Mouse (Mus musculus): ENCODE measurements around the gene Lrpap1. TPM values are rescaled to one million over a fixed set of nuclear protein-coding genes. Genes with fewer than 3 reads are reported as not detected.

Gene Lrpap1
- total RNA-seq (2022): 100 to 1,000 TPM; 126 to 154 (median 145) TPM

- DNase-seq (ENCODE audit: low spot score in 2 of 2): peak; percentile 81 to 82
Measured at GRCm38 (mm10) chr5:35104960-35105921, at the start of gene Lrpap1. Gene Lrpap1, minus strand, starts transcription at chr5:35105766.

- no peak for DNase-seq (ENCODE audit: low spot score in 2 of 2)
Measured at GRCm38 (mm10) chr5:35149939-35150338, 44.4 kb upstream of the Lrpap1 start.

DNA sequence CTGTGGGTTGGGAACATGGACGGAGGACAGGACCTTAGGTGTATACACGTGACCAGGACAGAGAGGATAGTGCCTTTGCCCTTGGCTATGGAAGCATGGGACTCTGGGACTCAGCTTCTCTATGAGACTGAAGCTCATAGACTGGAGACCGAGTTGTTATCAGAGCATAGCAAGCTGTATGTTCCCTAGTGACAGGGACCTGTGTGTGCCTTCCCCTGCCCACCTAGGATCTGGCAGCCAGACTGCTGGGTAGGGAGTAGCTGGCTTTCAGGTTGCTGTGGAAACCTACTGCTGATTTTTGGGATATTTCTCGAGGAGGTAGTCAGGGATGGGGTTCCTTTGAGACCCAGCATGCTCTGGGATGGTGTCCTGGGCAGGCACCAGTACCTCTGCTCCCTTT is 44.0 kb upstream of the Lrpap1 start:
- DNase-seq (ENCODE audit: low spot score in 2 of 2): no peak

GRCm38 (mm10) chr5:35147963-35148767 is 42.6 kb upstream of the Lrpap1 start:
- DNase-seq (ENCODE audit: low spot score in 2 of 2): no peak

- no peak for DNase-seq (ENCODE audit: low spot score in 2 of 2)
Measured at GRCm38 (mm10) chr5:35147155-35147962, 41.8 kb upstream of the Lrpap1 start.

- DNase-seq (ENCODE audit: low spot score in 2 of 2): no peak
Measured at GRCm38 (mm10) chr5:35146747-35147146, 41.2 kb upstream of the Lrpap1 start.

GRCm38 (mm10) chr5:35144716-35145115 is 39.1 kb upstream of the Lrpap1 start:
- DNase-seq (ENCODE audit: low spot score in 2 of 2): no peak

DNA sequence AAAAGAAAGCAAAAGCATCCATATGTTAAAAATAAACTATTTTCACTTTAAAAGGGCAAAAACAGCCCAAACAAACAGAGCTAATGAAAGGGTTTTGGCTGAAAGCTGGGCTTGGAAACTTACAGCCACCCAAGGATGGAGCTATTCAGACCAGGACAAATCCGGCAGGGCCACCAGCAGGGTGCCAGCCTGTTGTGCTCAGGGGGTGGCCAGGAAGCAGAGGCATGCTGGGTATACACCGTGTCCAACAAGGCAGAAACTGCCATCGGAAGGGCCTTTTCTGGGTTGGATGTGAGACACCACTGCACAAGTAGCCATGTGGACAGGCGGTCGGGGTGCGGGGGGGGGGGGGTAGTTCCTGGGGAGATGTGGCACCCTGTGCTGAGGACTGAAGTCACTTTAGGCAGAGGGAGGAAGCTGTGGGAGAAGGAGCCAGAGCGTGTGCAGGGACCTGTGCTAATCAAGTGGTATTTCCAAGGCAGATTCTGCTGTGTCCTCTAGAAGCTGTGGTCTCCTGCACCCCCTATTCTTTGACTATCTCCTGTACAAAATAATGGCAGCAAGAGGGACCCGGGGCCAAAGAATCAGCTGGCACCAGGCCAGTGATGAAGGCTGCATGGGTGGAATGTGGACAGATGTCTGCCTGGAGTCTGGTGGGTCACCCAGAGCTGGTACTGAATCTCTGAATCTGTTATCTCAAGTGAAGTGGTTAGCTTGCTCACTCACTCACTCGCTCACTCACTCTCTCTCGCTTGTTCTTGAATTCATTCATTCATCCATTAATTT is 38.1 kb upstream of the Lrpap1 start:
- no peak for DNase-seq (ENCODE audit: low spot score in 2 of 2)

- DNase-seq (ENCODE audit: low spot score in 2 of 2): no peak
Measured at GRCm38 (mm10) chr5:35142910-35143309, 37.3 kb upstream of the Lrpap1 start.

GRCm38 (mm10) chr5:35141316-35141715 is 35.8 kb upstream of the Lrpap1 start:
- DNase-seq (ENCODE audit: low spot score in 2 of 2): peak; percentile 71 to 77

DNA sequence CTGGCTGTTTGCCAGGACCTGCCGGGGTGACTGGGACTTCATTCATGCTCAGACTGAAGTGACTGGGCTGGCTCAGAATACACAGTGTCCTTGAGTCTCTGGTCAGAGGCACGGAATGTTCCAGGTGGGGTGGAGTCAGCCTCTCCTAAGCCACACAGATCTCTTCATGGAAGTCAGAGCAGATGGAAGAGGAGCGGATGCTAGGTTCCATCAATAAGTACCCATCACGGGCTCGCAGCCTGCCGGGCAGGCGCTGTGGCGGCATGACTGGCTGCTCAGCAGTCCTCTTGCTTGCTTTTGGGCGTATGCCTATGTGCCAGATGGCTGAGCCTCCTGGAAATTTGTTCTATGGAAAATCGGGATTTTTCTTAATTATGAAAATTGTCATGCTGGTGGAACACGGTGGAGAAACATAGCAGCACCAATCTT is 32.6 kb upstream of the Lrpap1 start:
- peak; percentile 83 to 92 for DNase-seq (ENCODE audit: low spot score in 2 of 2)

- peak; percentile 94 to 97 for DNase-seq (ENCODE audit: low spot score in 2 of 2)
Measured at GRCm38 (mm10) chr5:35137510-35138182, 32.1 kb upstream of the Lrpap1 start.

- DNase-seq (ENCODE audit: low spot score in 2 of 2): no peak
Measured at GRCm38 (mm10) chr5:35135903-35136302, 30.3 kb upstream of the Lrpap1 start.

DNA sequence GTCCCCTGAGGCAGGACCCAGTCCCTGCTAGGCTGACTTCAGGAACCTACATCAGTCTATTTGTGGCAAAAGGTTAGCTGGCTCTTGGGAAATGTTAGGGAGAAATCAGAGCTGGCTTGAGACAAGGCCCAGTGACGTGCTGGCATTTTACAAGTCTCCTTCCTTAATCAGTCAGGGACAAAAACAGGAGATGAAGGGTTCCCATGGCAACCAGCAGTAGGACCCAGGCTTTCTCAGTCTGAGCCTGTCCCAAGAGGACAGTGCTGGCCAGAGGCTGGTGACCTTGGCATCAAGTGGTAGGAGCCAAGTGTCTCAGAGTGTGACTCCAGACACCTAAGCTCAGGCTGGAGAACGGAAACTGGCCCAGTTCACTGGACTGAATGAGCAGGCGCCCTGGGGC is 28.7 kb upstream of the Lrpap1 start:
- DNase-seq (ENCODE audit: low spot score in 2 of 2): no peak

GRCm38 (mm10) chr5:35133468-35133867 is 27.9 kb upstream of the Lrpap1 start:
- no peak for DNase-seq (ENCODE audit: low spot score in 2 of 2)

GRCm38 (mm10) chr5:35132278-35132980 is 26.9 kb upstream of the Lrpap1 start:
- DNase-seq (ENCODE audit: low spot score in 2 of 2): no peak

DNA sequence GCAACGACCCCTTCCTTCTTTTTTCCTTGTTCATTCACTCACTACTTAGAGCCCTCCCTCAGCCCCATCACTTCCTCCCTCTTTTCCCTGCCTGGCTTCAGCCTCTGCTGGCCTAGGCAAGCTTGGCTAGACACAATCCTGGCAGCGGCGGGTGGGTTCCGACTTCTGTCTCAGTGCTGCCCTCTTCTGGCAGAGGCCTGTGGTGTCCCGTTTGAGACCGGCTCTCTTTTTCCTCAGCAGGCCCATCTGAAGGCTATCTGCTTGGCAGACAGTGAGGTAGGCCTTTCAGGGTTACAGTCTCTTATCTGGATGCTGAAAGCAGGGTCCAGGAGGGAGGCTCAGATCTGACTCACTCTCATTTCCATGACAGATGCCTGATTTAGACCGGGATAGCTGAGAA is 26.2 kb upstream of the Lrpap1 start:
- peak; percentile 78 to 90 for DNase-seq (ENCODE audit: low spot score in 2 of 2)

DNA sequence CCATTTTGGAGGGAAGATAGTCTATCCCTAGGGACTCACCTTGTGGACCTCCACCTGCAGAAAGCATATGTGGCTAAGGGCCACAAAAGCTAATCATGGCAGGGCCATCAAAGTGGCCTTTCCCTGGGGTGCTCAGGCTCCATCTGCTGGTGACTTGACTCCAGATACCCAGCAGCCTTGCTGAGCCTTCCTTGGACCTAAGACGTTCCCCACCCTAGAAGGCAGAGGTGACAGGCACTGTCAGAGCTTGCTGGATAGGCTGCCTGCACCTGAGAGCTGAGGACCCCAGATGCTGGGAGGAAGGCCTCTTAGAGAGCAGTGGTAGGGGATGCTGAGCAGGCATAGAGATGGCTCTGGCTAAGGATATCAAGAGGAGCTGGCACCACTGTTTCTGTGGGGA is 25.7 kb upstream of the Lrpap1 start:
- no peak for DNase-seq (ENCODE audit: low spot score in 2 of 2)

DNA sequence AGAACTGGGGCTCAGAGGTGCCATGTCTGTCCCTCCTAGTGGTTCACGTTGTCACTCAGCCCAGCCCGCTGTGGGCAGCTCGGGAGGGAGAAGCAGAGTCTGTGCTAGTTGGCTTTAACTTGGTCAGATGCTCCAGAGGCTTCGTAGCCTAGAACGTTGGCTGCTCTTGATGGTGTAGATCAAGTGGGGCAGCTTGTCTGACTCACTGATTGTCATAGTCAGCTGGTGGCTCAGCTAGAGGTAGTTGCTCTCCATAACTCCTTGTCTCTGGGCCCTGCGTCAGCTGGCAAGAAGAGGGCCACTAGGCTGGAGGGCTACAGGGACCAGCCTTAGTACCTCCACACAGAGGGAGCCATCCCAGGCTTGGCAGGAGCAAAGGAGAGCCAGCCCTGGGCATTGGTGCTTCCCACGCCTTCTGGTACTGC is 24.2 kb upstream of the Lrpap1 start:
- no peak for DNase-seq (ENCODE audit: low spot score in 2 of 2)
